Mouse (Mus musculus) bone marrow macrophage, adult 2 months (primary cell): ENCODE measurements around the gene Dync1h1.

Experiments
- CTCF ChIP-seq: IDR thresholded peaks from 2 replicates; pipeline ENCODE4 v1.5.1; 2012; ENCODE audit warnings: low read depth, mild to moderate bottlenecking, low read length, moderate library complexity
- POLR2A ChIP-seq: IDR thresholded peaks from 2 replicates; pipeline ENCODE4 v1.6.1; 2012; ENCODE audit warnings: mild to moderate bottlenecking, low read depth, low read length, borderline replicate concordance

GRCm38 (mm10) chr12:110558175-110558574 lies 43.1 kb upstream of the Dync1h1 start:
- TF ChIP-seq CTCF (no peak), POLR2A (no peak)
